In genomic region chr9:78107582-78107911, GRCm38 (mm10) we compare ENCODE assay signal across 8 mouse cellular contexts. TPM values are rescaled to one million over a fixed set of nuclear protein-coding genes. Genes with fewer than 3 reads are reported as not detected.
A peak's percentile ranks its signal among the peaks of the same experiment; 100 is the strongest.
DNase-seq lines count a peak whose midpoint lies in the region; ATAC-seq and TF ChIP-seq lines count a peak whose summit lies in the region.

No protein-coding gene starts in this region.

- peaks cover 17% of the 10 kb centered on the region; the same call in 1 of the 2 replicates for H3K4me1 ChIP-seq in kidney, adult 2 months (ENCODE audit: control insufficient read depth, insufficient read depth, low read length)
- no peaks in the 10 kb centered on the region; the same call in 1 of the 2 replicates for H3K4me1 ChIP-seq in bone marrow, adult 2 months (ENCODE audit: control insufficient read depth, insufficient read depth, low read length)
- peaks cover 27% of the 10 kb centered on the region for H3K4me1 ChIP-seq in hindbrain, embryonic 13.5 days (replicated peaks)
- peaks cover 12% of the 10 kb centered on the region; the same call in 1 of the 2 replicates for H3K4me1 ChIP-seq in midbrain, embryonic 12.5 days

- H3K36me3 ChIP-seq in kidney, adult 2 months (ENCODE audit: control insufficient read depth, insufficient read depth, low read length) = no peaks in the 10 kb centered on the region; the same call in 1 of the 2 replicates
- H3K36me3 ChIP-seq in hindbrain, embryonic 13.5 days = peaks cover 7% of the 10 kb centered on the region; the same call in 1 of the 2 replicates
- no peaks in the 10 kb centered on the region for H3K36me3 ChIP-seq in midbrain, embryonic 12.5 days

- no peak for TF ChIP-seq POLR2A in kidney, adult 2 months (IDR thresholded peaks at IDR 0.05; ENCODE audit: low read depth, low read length)
- TF ChIP-seq POLR2A in bone marrow, adult 2 months (IDR thresholded peaks at IDR 0.05; ENCODE audit: borderline replicate concordance, control insufficient read depth, low read depth, low read length) = no peak

- H3K9ac ChIP-seq in hindbrain, embryonic 13.5 days = peak overlapping the region; percentile 92
- peak overlapping the region; percentile 82 for H3K9ac ChIP-seq in midbrain, embryonic 12.5 days (replicated peaks)

- peak overlapping the region; percentile 93; the same call in 1 of the 2 replicates for H3K27ac ChIP-seq in kidney, adult 2 months (ENCODE audit: insufficient read depth, low read depth, low read length)
- H3K27ac ChIP-seq in bone marrow, adult 2 months (ENCODE audit: control insufficient read depth, insufficient read depth, low read depth, low read length, poor library complexity) = peak overlapping the region; percentile 98
- peak overlapping the region; percentile 93 for H3K27ac ChIP-seq in hindbrain, embryonic 13.5 days
- 0 out of 2 replicates have a peak overlapping the region, but pooled peaks have one; percentile 92 for H3K27ac ChIP-seq in midbrain, embryonic 12.5 days (replicated peaks)

- peak overlapping the region; percentile 93 for H3K4me2 ChIP-seq in hindbrain, embryonic 13.5 days
- peak overlapping the region; percentile 83 for H3K4me2 ChIP-seq in midbrain, embryonic 12.5 days (replicated peaks)

- H3K27me3 ChIP-seq in kidney, adult 2 months (replicated peaks; ENCODE audit: control insufficient read depth, insufficient read depth, low read length) = no peaks in the 10 kb centered on the region
- no peaks in the 10 kb centered on the region for H3K27me3 ChIP-seq in hindbrain, embryonic 13.5 days
- no peaks in the 10 kb centered on the region for H3K27me3 ChIP-seq in midbrain, embryonic 12.5 days

- WGBS in kidney, adult 2 months = 4% methylated on average over 6 of the region's 6 CpGs
- 5% methylated on average over 6 of the region's 6 CpGs for WGBS in bone marrow, adult 2 months
- WGBS in hindbrain, embryonic 13.5 days = 30% methylated on average over 6 of the region's 6 CpGs
- WGBS in midbrain, embryonic 12.5 days = 27% methylated on average over 6 of the region's 6 CpGs

- no peak for ATAC-seq in hindbrain, embryonic 13.5 days (ENCODE audit: low FRiP score)
- no peak for ATAC-seq in midbrain, embryonic 12.5 days (ENCODE audit: low FRiP score, low read depth)

- TF ChIP-seq CTCF in kidney, adult 2 months (conservative IDR thresholded peaks at IDR 0.05; ENCODE audit: insufficient read depth, insufficient read length, low read depth, low read length) = no peak
- TF ChIP-seq CTCF in bone marrow, adult 2 months (IDR thresholded peaks at IDR 0.05; ENCODE audit: control insufficient read depth, insufficient read depth, low read length) = no peak

- no peak for DNase-seq in kidney, adult 2 months
- DNase-seq in kidney, postnatal 10 days = no peak
- no peak for DNase-seq in frontal cortex, postnatal 36 days (ENCODE audit: low spot score in 2 of 2)
- DNase-seq in frontal cortex, postnatal 10 days (ENCODE audit: low spot score in 2 of 2) = no peak
- DNase-seq in thymus, postnatal 14 days = no peak

- H3K9me3 ChIP-seq in hindbrain, embryonic 13.5 days = no peaks in the 10 kb centered on the region
- no peaks in the 10 kb centered on the region for H3K9me3 ChIP-seq in midbrain, embryonic 12.5 days

- H3K4me3 ChIP-seq in kidney, adult 2 months (ENCODE audit: insufficient read depth, low read depth, low read length) = peak overlapping the region; percentile 77
- H3K4me3 ChIP-seq in bone marrow, adult 2 months (replicated peaks; ENCODE audit: control insufficient read depth, low read depth, low read length) = peak overlapping the region; percentile 88
- peak overlapping the region; percentile 91 for H3K4me3 ChIP-seq in hindbrain, embryonic 13.5 days
- H3K4me3 ChIP-seq in midbrain, embryonic 12.5 days = peak overlapping the region; percentile 77

RNA-seq across cellular contexts. Expression of gene Fbxo9, which starts 1.3 kb away (rescaled TPM):
- 93.3 and 100.0 TPM in 2 replicates for polyA plus RNA-seq in kidney, adult 2 months (2012; rRNA removed)
- polyA plus RNA-seq in bone marrow, adult 2 months (2011; ENCODE audit: insufficient read depth, insufficient read length, low replicate concordance, missing spikeins) = 66.8 and 99.1 TPM in 2 replicates
- polyA plus RNA-seq in hindbrain, embryonic 13.5 days (2015; fragmentation: Nextera tagmentation; extraction: Ambion mirVana) = 52.7 and 53.7 TPM in 2 replicates
- polyA plus RNA-seq in midbrain, embryonic 12.5 days (2016; fragmentation: Nextera tagmentation; extraction: Ambion mirVana) = 34.7 and 39.7 TPM in 2 replicates

RNA-seq across cellular contexts. Expression of gene Ick, which starts 1.4 kb away (rescaled TPM):
- polyA plus RNA-seq in kidney, adult 2 months (2012; rRNA removed) = 8.2 and 8.9 TPM in 2 replicates
- polyA plus RNA-seq in bone marrow, adult 2 months (2011; ENCODE audit: insufficient read depth, insufficient read length, low replicate concordance, missing spikeins) = 4.4 and 6.5 TPM in 2 replicates
- polyA plus RNA-seq in hindbrain, embryonic 13.5 days (2015; fragmentation: Nextera tagmentation; extraction: Ambion mirVana) = 37.1 and 41.6 TPM in 2 replicates
- 40.1 and 43.3 TPM in 2 replicates for polyA plus RNA-seq in midbrain, embryonic 12.5 days (2016; fragmentation: Nextera tagmentation; extraction: Ambion mirVana)

RNA-seq across cellular contexts. Expression of gene Gcm1, which starts 55.8 kb away (rescaled TPM):
- 3.1 and 3.5 TPM in 2 replicates for polyA plus RNA-seq in kidney, adult 2 months (2012; rRNA removed)
- polyA plus RNA-seq in bone marrow, adult 2 months (2011; ENCODE audit: insufficient read depth, insufficient read length, low replicate concordance, missing spikeins) = not detected in 2 replicates
- polyA plus RNA-seq in hindbrain, embryonic 13.5 days (2015; fragmentation: Nextera tagmentation; extraction: Ambion mirVana) = not detected in 2 replicates
- 0.10 and 0.14 TPM in 2 replicates for polyA plus RNA-seq in midbrain, embryonic 12.5 days (2016; fragmentation: Nextera tagmentation; extraction: Ambion mirVana)
